23 mouse cellular contexts compared by ENCODE assay signal in the genomic region with DNA sequence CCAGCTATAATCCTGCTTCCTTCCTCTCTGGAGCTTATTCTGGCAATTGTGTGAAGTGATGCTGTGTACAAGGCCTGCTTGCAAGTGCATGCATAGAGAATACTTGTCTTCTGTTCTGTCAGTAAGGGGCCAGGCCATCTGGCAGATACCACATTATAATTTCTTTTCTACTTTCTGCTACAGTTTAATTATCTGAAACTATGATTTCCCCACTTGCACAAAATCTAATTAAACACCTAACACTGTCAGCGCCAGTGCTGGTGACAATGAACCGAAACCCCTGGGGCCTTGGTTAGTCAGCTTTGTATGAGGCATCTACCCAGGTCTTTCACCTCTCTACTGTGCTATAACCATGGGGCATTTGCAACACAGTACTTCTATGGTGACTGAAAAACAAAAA.
A peak's percentile ranks its signal among the peaks of the same experiment; 100 is the strongest.
DNase-seq lines count a peak whose midpoint lies in the region; ATAC-seq lines count a peak whose summit lies in the region.
"Had no signal": no experiment of that assay in that cellular context is flagged by ENCODE, and none has a peak within 500 bp of the region (broad histone marks: within the 10 kb centered on the region; RNA-seq: fewer than 3 reads in every experiment).

No protein-coding gene starts in this region.

- no peaks in the 10 kb centered on the region for H3K36me3 ChIP-seq in hindbrain, embryonic 12.5 days
- no peaks in the 10 kb centered on the region for H3K36me3 ChIP-seq in hindbrain, embryonic 10.5 days
- no peaks in the 10 kb centered on the region for H3K36me3 ChIP-seq in forebrain, embryonic 14.5 days (ENCODE audit: control insufficient read depth, insufficient read depth, low read length)
- H3K36me3 ChIP-seq in hindbrain, embryonic 16.5 days (ENCODE audit: control insufficient read depth, insufficient read depth, low read length): no peaks in the 10 kb centered on the region
- H3K36me3 ChIP-seq: heart, embryonic 15.5 days; limb, embryonic 12.5 days had no signal

- H3K4me2 ChIP-seq in hindbrain, embryonic 12.5 days (replicated peaks): no peak overlapping the region
- no peak overlapping the region for H3K4me2 ChIP-seq in forebrain, embryonic 14.5 days (ENCODE audit: low read length)
- H3K4me2 ChIP-seq in hindbrain, embryonic 16.5 days (ENCODE audit: low read length): no peak overlapping the region
- H3K4me2 ChIP-seq: heart, embryonic 15.5 days; limb, embryonic 12.5 days; liver, embryonic 11.5 days had no signal

- no peak overlapping the region for H3K9ac ChIP-seq in hindbrain, embryonic 12.5 days
- H3K9ac ChIP-seq in forebrain, embryonic 14.5 days (ENCODE audit: low read length): no peak overlapping the region
- H3K9ac ChIP-seq in hindbrain, embryonic 16.5 days (ENCODE audit: low read depth, low read length): no peak overlapping the region
- H3K9ac ChIP-seq: heart, embryonic 15.5 days; limb, embryonic 12.5 days; liver, postnatal 0 days had no signal

- H3K27ac ChIP-seq in hindbrain, embryonic 12.5 days: no peak overlapping the region
- H3K27ac ChIP-seq in hindbrain, embryonic 10.5 days: no peak overlapping the region
- H3K27ac ChIP-seq in forebrain, embryonic 14.5 days (ENCODE audit: low read depth, low read length): no peak overlapping the region
- no peak overlapping the region for H3K27ac ChIP-seq in hindbrain, embryonic 16.5 days (ENCODE audit: low read depth, low read length)
- H3K27ac ChIP-seq: limb, embryonic 12.5 days; macrophage had no signal

- H3K4me3 ChIP-seq in hindbrain, embryonic 12.5 days: no peak overlapping the region
- H3K4me3 ChIP-seq in hindbrain, embryonic 10.5 days: no peak overlapping the region
- H3K4me3 ChIP-seq in forebrain, embryonic 14.5 days (ENCODE audit: low read depth, low read length): no peak overlapping the region
- H3K4me3 ChIP-seq in hindbrain, embryonic 16.5 days (ENCODE audit: low read length): no peak overlapping the region
- H3K4me3 ChIP-seq: heart, embryonic 15.5 days; limb, embryonic 12.5 days had no signal

- peak; percentile 60 for ATAC-seq in hindbrain, embryonic 12.5 days (ENCODE audit: low FRiP score)
- peak; percentile 64 for ATAC-seq in forebrain, embryonic 14.5 days
- ATAC-seq in hindbrain, embryonic 16.5 days: peak; percentile 57; the same call in 1 of the 2 replicates
- no peak for ATAC-seq in frontal cortex, adult (ENCODE audit: low TSS enrichment)
- ATAC-seq: lung, postnatal 0 days had no signal

- no peak for DNase-seq in hindbrain, embryonic 10.5 days (ENCODE audit: low spot score)
- DNase-seq in Muller cell, postnatal 12 days (ENCODE audit: inconsistent ontology term): peak; percentile 28
- peak; percentile 64 for DNase-seq in forebrain, embryonic 14.5 days (ENCODE audit: low spot score)
- DNase-seq in right cerebral cortex, postnatal 14 days: no peak
- DNase-seq in frontal cortex, adult 2 months (ENCODE audit: extremely low spot score in 1 of 2, low spot score in 1 of 2): no peak
- DNase-seq: adrenal gland, adult 8-10 months; cerebellum, adult 2 months; gastrocnemius, postnatal 25 days; heart, postnatal 36 days; kidney, adult 9 months; kidney, postnatal 14 days; liver, postnatal 0 days; right cerebral cortex, adult 18-20 months; thymus, adult 18-20 months; thymus, postnatal 4 days had no signal

- no peaks in the 10 kb centered on the region for H3K9me3 ChIP-seq in hindbrain, embryonic 12.5 days (replicated peaks)
- no peaks in the 10 kb centered on the region for H3K9me3 ChIP-seq in hindbrain, embryonic 10.5 days
- no peaks in the 10 kb centered on the region for H3K9me3 ChIP-seq in forebrain, embryonic 14.5 days (replicated peaks; ENCODE audit: control insufficient read depth, low read length)
- H3K9me3 ChIP-seq in hindbrain, embryonic 16.5 days (ENCODE audit: control insufficient read depth, low read length): no peaks in the 10 kb centered on the region
- H3K9me3 ChIP-seq: heart, embryonic 15.5 days; limb, embryonic 12.5 days had no signal

- H3K27me3 ChIP-seq in hindbrain, embryonic 12.5 days: no peaks in the 10 kb centered on the region
- no peaks in the 10 kb centered on the region for H3K27me3 ChIP-seq in hindbrain, embryonic 10.5 days (ENCODE audit: insufficient read depth, poor library complexity, severe bottlenecking)
- H3K27me3 ChIP-seq in forebrain, embryonic 14.5 days (replicated peaks; ENCODE audit: control insufficient read depth, insufficient read depth, low read length): no peaks in the 10 kb centered on the region
- no peaks in the 10 kb centered on the region for H3K27me3 ChIP-seq in hindbrain, embryonic 16.5 days (replicated peaks; ENCODE audit: control insufficient read depth, insufficient read depth, low read length)
- H3K27me3 ChIP-seq: heart, embryonic 15.5 days; limb, embryonic 12.5 days had no signal

- no peaks in the 10 kb centered on the region for H3K4me1 ChIP-seq in hindbrain, embryonic 12.5 days
- H3K4me1 ChIP-seq in hindbrain, embryonic 10.5 days (replicated peaks): no peaks in the 10 kb centered on the region
- H3K4me1 ChIP-seq in forebrain, embryonic 14.5 days (ENCODE audit: control insufficient read depth, insufficient read depth, low read length): peaks cover 19% of the 10 kb centered on the region
- H3K4me1 ChIP-seq in hindbrain, embryonic 16.5 days (ENCODE audit: control insufficient read depth, insufficient read depth, low read depth, low read length): peaks cover 3% of the 10 kb centered on the region; the same call in 1 of the 2 replicates

- WGBS in hindbrain, embryonic 12.5 days: 75% methylated on average over 2 of the region's 2 CpGs
- 88% methylated on average over 2 of the region's 2 CpGs for WGBS in hindbrain, embryonic 10.5 days
- WGBS in forebrain, embryonic 14.5 days: 29% methylated on average over 2 of the region's 2 CpGs
- WGBS in hindbrain, embryonic 16.5 days: 48% methylated on average over 2 of the region's 2 CpGs

Comparison
In these comparisons a context has a peak if more than half of its experiments do, and no peak if none do; other contexts are left out.
1. DNase-seq: peak in Muller cell, postnatal 12 days (single experiment) and forebrain, embryonic 14.5 days (single experiment); none in hindbrain, embryonic 10.5 days (single experiment), right cerebral cortex, postnatal 14 days (single experiment) and frontal cortex, adult 2 months (0 of 2).